Mouse (Mus musculus) heart, adult 11 months (tissue): Measurements from ENCODE around the gene Rpia.
"Not testable (repeated sequence)": the region's sequence is repeated elsewhere in the genome, so short reads cannot be mapped to it uniquely, and the experiment has no call there.

ENCODE experiments used
- DNase-seq: peaks from one replicate; pipeline ENCODE4 v3.0.0; 2022

The Rpia gene

GRCm38 (mm10) chr6:70791824-70792535 is at the start of gene Rpia:
Gene Rpia (minus strand): TSS chr6:70792232.
- peak; percentile 100 for DNase-seq

DNA sequence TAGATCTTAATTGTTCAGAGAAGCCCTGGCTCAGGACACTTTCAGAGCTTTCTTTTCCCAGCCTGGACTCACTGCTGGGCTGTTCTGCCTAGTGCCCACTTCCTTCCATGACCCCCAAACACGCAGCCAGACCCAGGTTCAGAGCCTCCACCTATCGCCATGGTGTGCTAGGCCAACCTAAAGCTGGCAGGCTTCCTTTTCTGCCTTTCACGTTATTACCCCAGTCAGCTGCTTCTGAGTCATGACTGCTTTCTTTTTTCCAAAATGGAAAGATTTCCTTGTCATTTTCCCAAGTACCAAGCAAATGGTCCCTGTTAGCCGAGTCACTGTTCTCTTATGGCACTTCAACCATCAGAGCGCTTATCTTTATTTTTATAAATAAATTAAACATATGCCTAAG is 48.2 kb upstream of the Rpia start:
- DNase-seq, result no peak

GRCm38 (mm10) chr6:70838532-70838931 is 46.5 kb upstream of the Rpia start:
- DNase-seq, result no peak

- no peak for DNase-seq
These were observed 45.3 kb upstream of the Rpia start for GRCm38 (mm10) chr6:70837297-70837696.

GRCm38 (mm10) chr6:70831179-70831839 is 39.3 kb upstream of the Rpia start:
- no peak for DNase-seq

GRCm38 (mm10) chr6:70830552-70830951 is 38.5 kb upstream of the Rpia start:
- no peak for DNase-seq

DNA sequence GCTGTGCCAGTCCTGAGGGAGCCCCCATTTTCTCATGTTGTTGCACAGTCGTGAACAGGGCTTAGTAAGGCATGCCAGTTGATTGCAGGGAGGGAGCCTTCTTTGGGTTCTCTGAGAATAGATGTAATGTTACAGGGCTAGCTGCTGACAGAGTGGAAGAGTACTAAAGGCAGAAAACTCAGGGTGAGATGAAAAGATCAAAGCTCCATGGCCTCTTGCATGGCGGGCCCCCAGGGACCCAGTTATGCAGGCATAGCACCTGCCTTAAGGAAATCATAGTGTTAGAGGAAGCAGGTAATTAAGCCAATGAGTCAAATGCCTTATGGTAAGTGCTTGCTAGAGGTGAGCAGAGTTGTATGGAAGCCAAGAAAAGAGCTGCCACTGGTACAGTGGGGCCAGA is 37.4 kb upstream of the Rpia start:
- DNase-seq, result no peak

- DNase-seq, result no peak
These were observed 32.9 kb upstream of the Rpia start for GRCm38 (mm10) chr6:70824987-70825337.

DNA sequence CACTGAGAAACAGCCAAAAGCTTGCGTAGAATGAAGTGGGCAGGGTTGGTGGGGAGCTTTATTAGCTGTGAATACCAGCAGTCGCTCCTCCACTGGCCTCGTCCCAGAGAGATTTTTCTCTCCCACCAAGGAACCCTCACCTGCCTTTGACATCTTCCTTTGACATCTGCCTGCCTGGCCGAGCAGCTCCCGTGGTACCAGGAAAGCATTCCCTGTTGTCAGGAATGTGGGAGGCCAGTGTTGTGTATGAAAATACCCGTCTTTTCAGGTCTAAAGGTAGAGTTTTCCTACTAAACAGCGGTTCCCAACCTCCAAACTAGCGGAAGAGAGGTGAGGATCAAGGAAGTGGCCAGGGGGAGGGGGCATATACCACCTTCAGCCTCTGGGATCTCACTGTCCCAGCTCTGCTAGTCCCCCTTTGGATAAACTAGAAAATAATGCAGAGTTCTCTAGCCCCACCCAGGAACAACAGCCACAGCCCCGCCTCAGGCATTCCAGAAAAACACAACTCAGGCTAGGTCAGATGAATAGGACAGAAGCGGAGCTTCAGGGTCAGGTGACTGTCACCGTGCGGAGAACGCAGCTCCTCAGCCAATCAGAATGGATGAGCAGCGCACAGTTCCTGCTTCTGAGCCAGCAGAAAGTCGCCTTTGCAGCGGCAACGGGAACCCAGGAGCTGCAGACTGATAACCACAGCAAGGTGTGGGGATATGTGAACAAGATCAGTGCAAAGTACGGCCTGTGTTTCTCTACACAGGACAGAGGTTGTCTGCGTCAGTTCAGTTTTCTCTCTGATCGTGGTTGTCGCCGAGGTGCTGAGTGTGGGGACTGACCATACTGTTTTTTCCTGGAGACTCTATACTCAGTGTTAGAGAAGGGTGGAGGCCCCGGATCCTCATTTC is 32.3 kb upstream of the Rpia start:
- DNase-seq, result peak; percentile 99

GRCm38 (mm10) chr6:70823277-70823676 is 31.2 kb upstream of the Rpia start:
- not testable (repeated sequence) for DNase-seq

DNA sequence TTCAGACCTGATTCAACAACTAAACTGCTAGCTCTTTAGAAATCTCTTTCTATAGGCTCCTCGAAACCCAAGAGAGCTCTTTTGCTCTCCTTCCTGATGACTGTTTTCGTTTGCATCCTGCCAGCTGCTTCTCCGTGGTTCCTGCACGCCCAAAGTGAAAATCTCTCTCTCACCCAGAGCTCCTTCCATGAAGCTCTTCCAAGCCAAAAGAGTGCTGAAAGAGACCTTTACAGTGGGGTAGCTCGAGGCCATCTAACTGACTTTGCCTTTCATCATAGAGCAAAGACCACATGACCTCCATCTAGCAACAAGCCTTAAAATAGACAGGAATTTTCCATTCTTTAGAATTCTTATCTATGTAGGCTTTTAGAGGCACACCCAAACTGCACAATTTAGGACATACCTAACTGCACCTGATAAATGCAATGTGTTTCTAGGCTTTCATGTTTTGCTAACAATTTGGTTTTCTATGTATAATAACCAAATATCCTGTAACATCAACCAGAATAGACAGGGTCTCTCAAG is 30.4 kb upstream of the Rpia start:
- no peak for DNase-seq

- no peak for DNase-seq
These were observed 29.5 kb upstream of the Rpia start for GRCm38 (mm10) chr6:70821566-70821965.

- DNase-seq, result no peak
These were observed 23.4 kb upstream of the Rpia start for GRCm38 (mm10) chr6:70815471-70815870.

GRCm38 (mm10) chr6:70814629-70814950 is 22.6 kb upstream of the Rpia start:
- no peak for DNase-seq

DNA sequence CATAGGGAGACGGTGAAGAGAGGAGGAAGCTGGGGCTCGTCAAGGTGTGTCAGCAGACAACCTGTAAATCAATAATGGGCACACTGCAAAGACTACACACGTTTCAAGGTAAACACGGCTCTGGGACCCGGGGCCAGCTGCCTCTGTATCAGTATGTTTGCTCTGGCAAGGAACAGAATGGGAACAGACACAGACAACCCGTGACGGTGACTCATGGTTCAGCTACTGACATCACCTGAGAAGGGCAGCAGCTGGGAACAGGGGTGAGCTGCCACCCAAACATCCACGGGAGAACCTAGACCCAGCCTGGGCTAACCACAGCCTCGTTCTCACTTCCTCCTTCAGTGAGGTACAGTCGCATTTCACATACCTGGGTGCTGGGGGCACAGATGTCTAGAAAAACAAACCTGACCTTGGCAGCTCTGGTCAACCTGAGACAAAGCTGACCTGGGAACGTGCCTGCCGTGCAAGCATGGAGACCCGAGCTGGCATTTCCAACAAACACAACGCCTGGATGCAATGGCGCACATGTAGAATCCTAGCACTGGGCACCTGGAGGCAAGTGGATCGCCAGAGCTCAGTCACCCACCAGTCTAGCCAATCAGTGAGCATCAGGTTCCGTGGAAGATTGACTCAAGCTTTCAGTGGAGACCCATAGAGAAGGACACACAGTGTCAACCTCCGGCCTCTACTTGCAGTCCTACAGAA is 22.0 kb upstream of the Rpia start:
- no peak for DNase-seq

GRCm38 (mm10) chr6:70812526-70812895 is 20.5 kb upstream of the Rpia start:
- DNase-seq, result peak; percentile 91

- DNase-seq, result peak; percentile 93
These were observed 19.8 kb upstream of the Rpia start for GRCm38 (mm10) chr6:70811557-70812525.

DNA sequence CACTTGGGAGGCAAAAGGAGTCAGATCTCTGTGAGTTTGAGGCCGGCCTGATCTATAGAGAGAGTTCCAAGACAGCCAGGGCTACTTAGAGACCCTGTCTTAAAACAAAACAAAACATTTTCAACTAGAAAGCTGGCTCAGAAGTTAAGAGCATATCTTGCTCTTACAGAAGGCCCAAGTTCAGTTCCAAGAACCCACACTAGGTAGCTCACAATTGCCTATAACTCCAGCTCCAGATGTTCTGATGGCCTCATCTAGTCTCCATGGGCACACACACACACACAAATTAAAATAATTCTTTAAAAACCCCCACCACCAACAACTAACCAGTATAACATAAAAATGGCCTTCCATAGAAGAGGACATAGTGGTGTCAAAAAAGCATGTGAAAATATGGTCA is 18.5 kb upstream of the Rpia start:
- no peak for DNase-seq

- DNase-seq, result no peak
These were observed 14.5 kb upstream of the Rpia start for GRCm38 (mm10) chr6:70806514-70806912.

- DNase-seq, result peak; percentile 93
These were observed 13.9 kb upstream of the Rpia start for GRCm38 (mm10) chr6:70805820-70806513.

DNA sequence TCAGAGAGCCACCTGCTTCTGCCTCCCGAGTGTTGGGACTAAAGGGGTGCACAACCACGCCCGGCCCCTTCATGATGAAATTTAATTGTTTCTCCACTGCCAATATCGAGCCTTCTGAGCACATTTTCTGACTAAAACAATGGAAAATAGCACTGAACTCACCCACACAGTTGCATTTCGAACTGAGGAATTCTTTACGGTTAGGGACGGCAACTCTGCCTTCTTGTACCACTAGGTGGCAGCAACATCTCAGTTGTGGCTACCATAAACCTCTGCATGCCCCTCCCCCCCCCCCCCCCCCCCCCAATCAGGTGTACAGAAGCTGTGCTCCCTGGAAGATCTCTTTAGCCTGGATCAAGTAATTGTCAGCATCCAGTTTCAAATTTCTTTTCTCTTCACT is 13.2 kb upstream of the Rpia start:
- DNase-seq, result no peak
